Mouse (Mus musculus): ENCODE measurements at regions not wholly inside any gene's neighbourhood (a gene's known extent, or its start where the extent isn't known, plus 50 kb on each side); places are given as distances from the start of the nearest gene placed in this dataset.
A peak's percentile ranks its signal among the peaks of the same experiment; 100 is the strongest.
"Not testable (repeated sequence)": the region's sequence is repeated elsewhere in the genome, so short reads cannot be mapped to it uniquely, and the experiment has no call there.

GRCm38 (mm10) chr5:133889841-133890240 lies 209.7 kb upstream of the Castor2 start:
- 60% methylated on average over 8 of the region's 8 CpGs for WGBS
- Histone ChIP-seq H3K9ac (ENCODE audit: low read depth, low read length, severe bottlenecking) (no peak overlapping the region), H3K4me3 (replicated peaks; ENCODE audit: low read length) (no peak overlapping the region), H3K27ac (replicated peaks; ENCODE audit: low read depth, low read length) (no peak overlapping the region), H3K27me3 (ENCODE audit: control insufficient read depth, insufficient read depth, low read length) (no peaks in the 10 kb centered on the region), H3K36me3 (ENCODE audit: control insufficient read depth, insufficient read depth, low read length) (no peaks in the 10 kb centered on the region), H3K4me1 (ENCODE audit: control insufficient read depth, insufficient read depth, low read length) (peaks cover 9% of the 10 kb centered on the region), H3K4me2 (replicated peaks; ENCODE audit: low read depth, low read length, severe bottlenecking) (no peak overlapping the region), H3K9me3 (ENCODE audit: control insufficient read depth, low read length) (no peaks in the 10 kb centered on the region)
- no peak for TF ChIP-seq POLR2A (IDR thresholded peaks at IDR 0.05; ENCODE audit: borderline replicate concordance, extremely low read depth, insufficient read depth, insufficient read length)
- ATAC-seq (ENCODE audit: low FRiP score, low read depth) (no peak), DNase-seq (ENCODE audit: low spot score) (no peak)

GRCm38 (mm10) chr5:133885507-133885906 lies 214.0 kb upstream of the Castor2 start:
- Histone ChIP-seq H3K9me3 (ENCODE audit: control insufficient read depth, low read length) (no peaks in the 10 kb centered on the region), H3K27me3 (ENCODE audit: control insufficient read depth, insufficient read depth, low read length) (no peaks in the 10 kb centered on the region), H3K36me3 (ENCODE audit: control insufficient read depth, insufficient read depth, low read length) (no peaks in the 10 kb centered on the region), H3K4me2 (replicated peaks; ENCODE audit: low read depth, low read length, severe bottlenecking) (no peak overlapping the region), H3K4me3 (replicated peaks; ENCODE audit: low read length) (no peak overlapping the region), H3K9ac (ENCODE audit: low read depth, low read length, severe bottlenecking) (no peak overlapping the region), H3K4me1 (ENCODE audit: control insufficient read depth, insufficient read depth, low read length) (peaks cover 12% of the 10 kb centered on the region), H3K27ac (replicated peaks; ENCODE audit: low read depth, low read length) (no peak overlapping the region)
- ATAC-seq (ENCODE audit: low FRiP score, low read depth) (no peak), DNase-seq (ENCODE audit: low spot score) (no peak)
- TF ChIP-seq POLR2A (IDR thresholded peaks at IDR 0.05; ENCODE audit: borderline replicate concordance, extremely low read depth, insufficient read depth, insufficient read length) = no peak
- WGBS = 63% methylated on average over 5 of the region's 5 CpGs

- Histone ChIP-seq H3K27me3 (ENCODE audit: control insufficient read depth, insufficient read depth, low read length) (no peaks in the 10 kb centered on the region), H3K4me1 (ENCODE audit: control insufficient read depth, insufficient read depth, low read length) (peaks cover 12% of the 10 kb centered on the region), H3K36me3 (ENCODE audit: control insufficient read depth, insufficient read depth, low read length) (no peaks in the 10 kb centered on the region), H3K9ac (ENCODE audit: low read depth, low read length, severe bottlenecking) (no peak overlapping the region), H3K27ac (replicated peaks; ENCODE audit: low read depth, low read length) (peak overlapping the region; percentile 63; the same call in 1 of the 2 replicates), H3K9me3 (ENCODE audit: control insufficient read depth, low read length) (no peaks in the 10 kb centered on the region), H3K4me3 (replicated peaks; ENCODE audit: low read length) (no peak overlapping the region), H3K4me2 (replicated peaks; ENCODE audit: low read depth, low read length, severe bottlenecking) (no peak overlapping the region)
- ATAC-seq (ENCODE audit: low FRiP score, low read depth) (peak; percentile 84), DNase-seq (ENCODE audit: low spot score) (peak; percentile 84)
- no peak for TF ChIP-seq POLR2A (IDR thresholded peaks at IDR 0.05; ENCODE audit: borderline replicate concordance, extremely low read depth, insufficient read depth, insufficient read length)
- 9% methylated on average over 6 of the region's 6 CpGs for WGBS
Observed at GRCm38 (mm10) chr5:133885016-133885415, 214.5 kb upstream of the Castor2 start.

- ATAC-seq (ENCODE audit: low FRiP score, low read depth) = 0 out of 2 replicates have a peak, but pooled peaks have one; percentile 60
- no peak overlapping the region for H3K4me3 ChIP-seq (replicated peaks; ENCODE audit: low read length)
- no peaks in the 10 kb centered on the region for H3K27me3 ChIP-seq (ENCODE audit: control insufficient read depth, insufficient read depth, low read length)
- H3K36me3 ChIP-seq (ENCODE audit: control insufficient read depth, insufficient read depth, low read length) = no peaks in the 10 kb centered on the region
- H3K9me3 ChIP-seq (ENCODE audit: control insufficient read depth, low read length) = no peaks in the 10 kb centered on the region
- no peak overlapping the region for H3K4me2 ChIP-seq (replicated peaks; ENCODE audit: low read depth, low read length, severe bottlenecking)
- H3K9ac ChIP-seq (ENCODE audit: low read depth, low read length, severe bottlenecking) = no peak overlapping the region
- WGBS = 37% methylated on average over 2 of the region's 2 CpGs
- DNase-seq (ENCODE audit: low spot score) = peak; percentile 33
- no peak for TF ChIP-seq POLR2A (IDR thresholded peaks at IDR 0.05; ENCODE audit: borderline replicate concordance, extremely low read depth, insufficient read depth, insufficient read length)
- H3K27ac ChIP-seq (replicated peaks; ENCODE audit: low read depth, low read length) = peak overlapping the region; percentile 63; the same call in 1 of the 2 replicates
- peaks cover 12% of the 10 kb centered on the region for H3K4me1 ChIP-seq (ENCODE audit: control insufficient read depth, insufficient read depth, low read length)
Observed at GRCm38 (mm10) chr5:133884593-133884992, 214.9 kb upstream of the Castor2 start.

DNA sequence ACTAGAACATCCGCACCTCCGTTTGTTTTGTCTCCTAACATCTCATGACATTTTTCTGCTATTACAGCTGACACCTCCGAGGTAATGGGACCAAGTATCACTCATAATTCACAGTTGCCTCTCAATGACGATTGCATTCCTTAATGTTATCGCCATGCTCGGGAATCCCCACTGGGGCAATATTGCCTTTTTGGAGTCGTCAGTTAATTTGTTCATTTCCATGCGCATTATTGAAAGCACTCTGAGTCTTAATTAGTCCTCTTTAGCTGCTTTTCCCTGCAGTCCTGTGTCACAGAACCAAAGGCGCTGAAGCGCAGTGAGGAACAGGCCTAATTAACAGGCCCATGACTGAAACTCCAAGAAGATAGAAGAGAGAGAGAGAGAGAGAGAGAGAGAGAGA lies 255.0 kb upstream of the Castor2 start:
- Histone ChIP-seq H3K9ac (ENCODE audit: low read depth, low read length, severe bottlenecking) (no peak overlapping the region), H3K27me3 (ENCODE audit: control insufficient read depth, insufficient read depth, low read length) (no peaks in the 10 kb centered on the region), H3K4me2 (replicated peaks; ENCODE audit: low read depth, low read length, severe bottlenecking) (no peak overlapping the region), H3K9me3 (ENCODE audit: control insufficient read depth, low read length) (no peaks in the 10 kb centered on the region), H3K36me3 (ENCODE audit: control insufficient read depth, insufficient read depth, low read length) (no peaks in the 10 kb centered on the region), H3K4me1 (ENCODE audit: control insufficient read depth, insufficient read depth, low read length) (no peaks in the 10 kb centered on the region), H3K27ac (replicated peaks; ENCODE audit: low read depth, low read length) (no peak overlapping the region), H3K4me3 (replicated peaks; ENCODE audit: low read length) (no peak overlapping the region)
- TF ChIP-seq POLR2A (IDR thresholded peaks at IDR 0.05; ENCODE audit: borderline replicate concordance, extremely low read depth, insufficient read depth, insufficient read length) = no peak
- 51% methylated on average over 10 of the region's 10 CpGs for WGBS
- DNase-seq (ENCODE audit: low spot score) = no peak
- no peak for ATAC-seq (ENCODE audit: low FRiP score, low read depth)

GRCm38 (mm10) chr5:133842059-133842706 lies 257.3 kb upstream of the Castor2 start:
- not testable (repeated sequence) for H3K4me3 ChIP-seq (replicated peaks; ENCODE audit: low read length); ATAC-seq (ENCODE audit: low FRiP score, low read depth); DNase-seq (ENCODE audit: low spot score); H3K27ac ChIP-seq (replicated peaks; ENCODE audit: low read depth, low read length); H3K9ac ChIP-seq (ENCODE audit: low read depth, low read length, severe bottlenecking); H3K4me1 ChIP-seq (ENCODE audit: control insufficient read depth, insufficient read depth, low read length); H3K9me3 ChIP-seq (ENCODE audit: control insufficient read depth, low read length); H3K36me3 ChIP-seq (ENCODE audit: control insufficient read depth, insufficient read depth, low read length); H3K27me3 ChIP-seq (ENCODE audit: control insufficient read depth, insufficient read depth, low read length); H3K4me2 ChIP-seq (replicated peaks; ENCODE audit: low read depth, low read length, severe bottlenecking)
- WGBS = 62% methylated on average over 14 of the region's 42 CpGs
